ENCODE assay signal across 18 mouse cellular contexts in the genomic region with DNA sequence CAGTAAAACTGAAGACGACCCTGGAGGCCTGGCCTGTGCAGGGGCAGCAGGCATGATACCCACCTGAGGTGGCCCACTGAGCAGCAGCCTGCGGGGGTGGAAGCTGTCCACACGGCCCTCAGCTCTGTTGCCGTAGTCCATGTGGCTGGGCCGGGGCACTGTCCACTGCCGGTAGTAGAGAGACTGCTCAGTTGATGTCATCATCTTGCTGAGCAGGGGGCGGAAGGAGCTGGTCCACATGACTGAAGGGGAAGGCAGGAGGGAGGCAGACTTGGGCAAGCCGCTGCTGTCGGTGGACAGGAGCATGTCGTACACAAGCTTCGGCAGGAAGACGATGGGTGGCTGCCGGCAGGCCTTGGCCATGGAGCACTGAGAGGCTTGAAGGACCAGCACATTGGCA. TPM values are rescaled to one million over a fixed set of nuclear protein-coding genes. Genes with fewer than 3 reads are reported as not detected.
"Had no signal": no experiment of that assay in that cellular context is flagged by ENCODE, and none has a peak within 500 bp of the region (broad histone marks: within the 10 kb centered on the region; RNA-seq: fewer than 3 reads in every experiment).

No protein-coding gene starts in this region.

- H3K27ac ChIP-seq: lung, embryonic 15.5 days; midbrain, embryonic 13.5 days; midbrain, embryonic 15.5 days; neural tube, embryonic 12.5 days; stomach, embryonic 15.5 days; stomach, postnatal 0 days had no signal

- DNase-seq: lung, adult 2 months; lung, postnatal 4 days; right cerebral cortex, postnatal 14 days; thymus, adult 2 months; thymus, postnatal 25 days; thymus, postnatal 4 days had no signal

- ATAC-seq: lung, postnatal 0 days; midbrain, embryonic 13.5 days; midbrain, embryonic 15.5 days had no signal

- H3K4me3 ChIP-seq: lung, embryonic 15.5 days; megakaryocyte, embryonic 14.5 days; midbrain, embryonic 13.5 days; midbrain, embryonic 15.5 days; neural tube, embryonic 12.5 days; stomach, embryonic 15.5 days had no signal

- H3K4me1 ChIP-seq: lung, embryonic 15.5 days; megakaryocyte, embryonic 14.5 days; midbrain, embryonic 13.5 days; midbrain, embryonic 15.5 days; neural tube, embryonic 12.5 days; stomach, embryonic 15.5 days had no signal

RNA-seq across cellular contexts. Expression of gene Ntsr2, which starts 43.0 kb away (rescaled TPM):
- total RNA-seq: monocyte, adult 5-6 weeks; neutrophil, adult 5-6 weeks had no signal
- polyA plus RNA-seq: liver, embryonic 16.5 days; lung, embryonic 15.5 days; midbrain, embryonic 11.5 days; stomach, postnatal 0 days had no signal
